Mouse (Mus musculus) activated CD4-positive, CD25-positive, alpha-beta regulatory T cell, adult 9 weeks (primary cell): ENCODE measurements around the gene Defb22. TPM values are rescaled to one million over a fixed set of nuclear protein-coding genes. Genes with fewer than 3 reads are reported as not detected.

Experiments
- polyA plus RNA-seq: library from polyadenylated mRNA; unstranded; fragments of 100-300 nt; shearing (Covaris generic); gene quantifications from one replicate; pipeline ENCODE4 v1.2.1, GENCODE M21; 2017

Gene Defb22
- polyA plus RNA-seq = not detected

DNA sequence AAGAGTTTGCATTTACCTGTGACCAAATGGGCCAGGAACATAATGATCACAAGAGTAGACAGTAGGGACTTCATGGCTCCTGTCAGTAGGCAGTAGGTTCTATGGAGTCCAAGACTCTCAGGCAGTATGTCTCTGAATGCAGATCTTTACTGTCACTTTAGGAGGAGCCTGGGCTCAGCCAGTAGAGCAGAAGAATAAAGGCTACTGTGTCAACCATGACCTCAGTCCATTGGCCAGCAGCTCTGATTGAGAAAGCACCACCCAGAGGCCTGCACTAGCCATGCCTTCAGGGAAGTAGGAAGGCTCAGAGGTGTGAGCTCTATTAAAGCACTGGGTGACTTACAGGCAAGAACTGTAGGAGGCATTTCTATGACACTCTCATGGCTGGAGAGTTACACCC is at the start of gene Defb22:
TSS of gene Defb22 (minus strand) at position 101 of the 400 bp plus-strand sequence.

DNA sequence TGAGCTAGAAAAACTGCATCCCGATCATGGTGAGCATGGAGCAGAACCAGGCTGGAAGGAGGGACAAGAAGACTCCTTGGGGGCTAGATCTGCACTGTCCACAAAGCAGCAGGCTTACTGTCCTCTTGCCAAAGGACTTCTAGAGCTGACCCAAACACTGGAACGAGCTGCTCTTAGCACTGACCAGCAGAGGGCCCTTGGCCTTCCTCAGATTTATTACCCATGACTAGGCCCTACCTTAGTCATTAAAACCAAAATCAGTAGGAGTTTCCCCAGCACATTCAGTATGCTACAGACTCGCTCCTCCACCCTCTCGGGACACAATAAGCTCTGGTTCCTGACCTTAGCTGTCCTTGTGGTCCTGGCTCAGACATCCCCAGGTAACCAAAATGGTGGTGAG is 28.0 kb upstream of the Defb22 start, which contains the start of gene Defb28:
TSS of gene Defb28 (plus strand) at position 275 of the 400 bp plus-strand sequence.

DNA sequence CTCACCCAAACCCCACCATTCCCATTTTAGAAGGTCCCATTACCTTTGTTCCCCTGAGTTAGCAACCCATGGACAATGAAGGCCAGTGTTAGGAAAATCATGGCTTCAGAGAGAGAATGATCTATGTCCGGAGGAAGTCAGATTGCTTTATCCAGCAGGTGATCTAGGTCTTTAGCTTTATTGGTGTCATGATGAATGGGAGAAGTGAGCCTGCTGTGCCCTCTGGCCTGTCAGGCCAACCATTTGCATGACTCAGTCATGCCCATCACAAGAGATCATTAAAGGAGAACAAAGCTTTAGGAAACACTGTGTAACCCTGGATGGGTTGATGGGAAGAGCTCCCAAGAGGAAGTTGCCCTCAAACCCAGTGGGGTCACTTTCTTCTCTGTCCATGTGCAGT is 21.7 kb upstream of the Defb22 start, which contains the start of gene Defb26:
TSS of gene Defb26 (minus strand) at position 101 of the 400 bp plus-strand sequence.

DNA sequence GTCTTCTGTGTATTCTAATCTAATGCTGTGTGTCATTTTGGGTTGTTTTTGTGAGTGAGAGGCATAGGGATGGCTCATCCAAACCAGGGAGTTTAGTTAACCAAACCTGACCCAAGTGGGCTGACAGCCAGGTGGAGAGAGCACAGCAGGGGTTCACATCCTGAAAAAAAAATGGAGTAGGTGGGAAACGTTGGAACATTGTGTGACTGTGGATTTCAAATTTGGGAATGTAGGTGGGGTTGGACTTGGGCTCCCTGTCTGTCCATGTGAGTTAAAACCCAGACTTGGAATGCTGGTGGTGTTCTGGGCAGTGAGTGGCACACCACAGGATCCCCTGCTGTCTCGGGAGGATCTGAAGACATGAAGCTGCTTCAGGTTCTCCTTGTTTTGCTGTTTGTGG is 13.2 kb downstream of the Defb22 start, which contains the start of gene Defb20:
TSS of gene Defb20 (plus strand) at position 301 of the 400 bp plus-strand sequence.

DNA sequence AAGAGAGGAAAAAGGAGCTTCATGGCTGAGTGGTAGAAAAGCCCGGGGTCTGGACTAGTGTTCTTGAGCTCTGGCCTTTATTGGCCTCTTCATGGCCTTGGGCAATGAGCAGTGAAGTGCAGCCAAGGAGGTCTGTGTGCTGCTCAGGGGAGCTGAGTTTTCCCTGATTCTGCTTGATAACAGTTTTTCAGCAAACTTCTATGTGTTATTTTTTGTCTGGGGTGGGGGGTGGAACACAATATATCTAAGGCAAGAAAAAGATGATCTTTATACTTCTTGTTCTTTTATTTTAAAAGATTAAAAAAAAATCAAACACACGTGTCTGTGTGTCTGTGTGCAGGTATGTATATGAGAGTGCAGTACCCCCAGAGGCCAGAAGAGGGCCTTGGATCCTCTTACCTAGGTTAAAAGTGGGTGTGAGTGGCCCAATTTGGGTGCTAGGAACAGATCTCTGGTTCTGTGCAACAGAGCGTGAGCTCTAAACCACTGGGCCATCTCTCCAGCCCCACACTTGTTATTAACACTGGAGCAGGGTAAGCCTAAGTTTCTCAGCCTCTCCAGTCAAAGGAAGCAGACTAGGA is 25.3 kb downstream of the Defb22 start, which contains the start of gene Defb23:
TSS of gene Defb23 (minus strand) at position 51 of the 581 bp plus-strand sequence.

Other genes with a start within 250 kb of the Defb22 start
- gene Tbc1d20, start 196.3 kb downstream of the Defb22 start, polyA plus RNA-seq = 39.3 TPM
- 339 TPM for gene Rbck1, start 157.5 kb downstream of the Defb22 start, polyA plus RNA-seq
- 3.7 TPM for gene Trib3, start 146.1 kb downstream of the Defb22 start, polyA plus RNA-seq
- gene Nrsn2, start 113.5 kb downstream of the Defb22 start, polyA plus RNA-seq = not detected
- gene Sox12, start 92.1 kb downstream of the Defb22 start, polyA plus RNA-seq = 0.06 TPM
- 1.2 TPM for gene Zcchc3, start 75.1 kb downstream of the Defb22 start, polyA plus RNA-seq
- not detected for gene 6820408C15Rik, start 74.6 kb downstream of the Defb22 start, polyA plus RNA-seq
- not detected for gene Defb23, start 25.5 kb downstream of the Defb22 start, polyA plus RNA-seq
- gene Defb20, start 13.1 kb downstream of the Defb22 start, polyA plus RNA-seq = not detected
- not detected for gene Defb26, start 21.6 kb upstream of the Defb22 start, polyA plus RNA-seq
- gene Defb28, start 28.1 kb upstream of the Defb22 start, polyA plus RNA-seq = not detected
- not detected for gene Defb29, start 50.0 kb upstream of the Defb22 start, polyA plus RNA-seq
- gene Gm17416, start 79.2 kb upstream of the Defb22 start, polyA plus RNA-seq = not detected
- gene Defb21, start 82.6 kb upstream of the Defb22 start, polyA plus RNA-seq = not detected
- not detected for gene Defb19, start 90.2 kb upstream of the Defb22 start, polyA plus RNA-seq
- not detected for gene Defb45, start 109.3 kb upstream of the Defb22 start, polyA plus RNA-seq
- not detected for gene Defb36, start 114.2 kb upstream of the Defb22 start, polyA plus RNA-seq
- not detected for gene Defb25, start 132.9 kb upstream of the Defb22 start, polyA plus RNA-seq
- not detected for gene Rem1, start 136.8 kb upstream of the Defb22 start, polyA plus RNA-seq
- gene H13, start 179.3 kb upstream of the Defb22 start, polyA plus RNA-seq = 58.9 TPM
- 3.2 TPM for gene Mcts2, start 196.9 kb upstream of the Defb22 start, polyA plus RNA-seq
- 0.60 TPM for gene Id1, start 246.1 kb upstream of the Defb22 start, polyA plus RNA-seq